Mouse (Mus musculus): ENCODE results near the gene Grid2. TPM values are rescaled to one million over a fixed set of nuclear protein-coding genes. Genes with fewer than 3 reads are reported as not detected.

Grid2 gene
- polyA plus RNA-seq, 1 experiment = not detected

DNA sequence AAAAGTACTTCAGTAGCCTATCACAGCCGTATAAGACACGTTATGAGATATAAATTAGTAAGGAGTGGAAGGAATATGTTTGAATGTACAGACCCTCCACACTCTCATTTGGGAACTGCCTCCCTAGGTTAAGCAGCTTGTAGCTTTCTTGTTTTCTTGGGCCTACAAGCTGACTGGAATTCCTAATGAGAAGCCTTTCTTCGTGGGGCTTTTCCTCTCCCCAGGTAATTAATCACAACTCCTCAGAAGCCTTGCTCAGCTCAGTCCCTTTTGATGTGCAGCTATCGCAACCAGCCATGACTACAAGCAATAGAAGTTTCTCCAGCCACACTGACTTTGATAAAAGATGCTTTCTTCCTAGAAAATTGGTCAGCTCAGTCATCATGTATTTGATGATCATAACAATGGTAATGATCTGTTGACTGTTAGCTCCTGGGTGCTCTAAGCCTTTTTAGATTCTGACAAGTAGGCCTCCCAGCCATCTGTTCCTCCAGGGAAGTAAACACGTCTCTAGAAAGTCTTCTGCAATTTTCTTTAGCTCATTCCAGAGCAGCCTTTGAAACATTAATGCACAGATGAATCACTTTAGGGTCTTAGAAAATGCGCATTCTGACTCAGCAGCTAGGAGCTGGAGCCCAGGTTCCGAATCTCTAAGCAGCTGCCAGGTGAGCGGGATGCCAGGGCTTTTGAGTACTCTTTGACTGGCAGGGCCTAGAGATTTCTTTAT, 946.9 kb downstream of the Grid2 start:
- TF ChIP-seq TAL1 (IDR thresholded peaks at IDR 0.05; ENCODE audit: low read length) (no peak), GATA1 (IDR thresholded peaks at IDR 0.05; ENCODE audit: low read length) (no peak)
- no peaks in the 10 kb centered on the region; the same call in 1 of the 2 replicates for H3K9me3 ChIP-seq (ENCODE audit: control insufficient read depth, low read length)
- H3K36me3 ChIP-seq (ENCODE audit: control insufficient read depth) = no peaks in the 10 kb centered on the region
- H3K4me1 ChIP-seq (ENCODE audit: control insufficient read depth) = no peaks in the 10 kb centered on the region
- no peaks in the 10 kb centered on the region for H3K27me3 ChIP-seq (ENCODE audit: control insufficient read depth)
- no peak overlapping the region for H3K4me3 ChIP-seq (replicated peaks)

DNA sequence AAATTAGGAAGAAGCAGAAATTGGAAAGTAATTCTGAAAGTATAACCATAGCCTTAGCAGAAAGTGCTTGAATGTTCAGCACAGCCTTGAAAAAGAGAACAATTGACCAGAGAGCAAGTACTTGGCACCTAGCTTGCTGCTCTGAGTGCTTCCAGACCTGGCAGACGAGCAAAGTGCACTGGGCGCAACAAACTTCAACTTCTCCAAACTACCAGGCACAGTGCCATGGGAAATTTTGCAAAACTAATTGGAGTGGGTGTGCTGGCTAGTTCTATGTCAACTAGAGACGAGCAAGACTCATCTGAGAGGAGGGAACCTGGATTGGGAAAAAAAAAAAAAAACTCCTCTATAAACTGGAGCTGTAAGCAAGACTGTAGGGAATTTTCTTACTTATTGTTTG, 980.7 kb downstream of the Grid2 start:
- no peaks in the 10 kb centered on the region for H3K36me3 ChIP-seq (ENCODE audit: control insufficient read depth)
- TF ChIP-seq GATA1 (IDR thresholded peaks at IDR 0.05; ENCODE audit: low read length) (no peak), TAL1 (IDR thresholded peaks at IDR 0.05; ENCODE audit: low read length) (no peak)
- H3K4me3 ChIP-seq (replicated peaks) = no peak overlapping the region
- H3K27me3 ChIP-seq (ENCODE audit: control insufficient read depth) = no peaks in the 10 kb centered on the region
- no peaks in the 10 kb centered on the region for H3K4me1 ChIP-seq (ENCODE audit: control insufficient read depth)
- H3K9me3 ChIP-seq (ENCODE audit: control insufficient read depth, low read length) = no peaks in the 10 kb centered on the region

DNA sequence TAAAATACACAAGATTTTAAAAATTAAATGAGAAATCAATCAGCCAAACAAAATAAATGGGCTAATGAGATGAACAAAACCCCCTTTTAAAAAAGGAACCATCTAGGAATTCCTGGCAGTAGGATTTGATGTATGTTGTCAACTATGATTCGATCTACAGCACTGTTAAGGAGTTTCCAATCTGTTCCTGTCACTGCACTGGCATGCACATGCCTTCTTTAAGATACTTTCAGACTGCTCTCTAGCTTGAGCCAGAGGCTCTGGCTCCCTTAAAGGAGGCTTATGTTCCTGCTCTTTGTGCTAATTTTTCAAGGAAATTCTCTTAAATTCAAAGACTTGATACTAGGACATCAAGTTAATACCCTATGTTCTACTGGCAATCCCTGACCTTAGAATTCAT, 984.9 kb downstream of the Grid2 start:
- H3K4me1 ChIP-seq (ENCODE audit: control insufficient read depth) = no peaks in the 10 kb centered on the region
- H3K9me3 ChIP-seq (ENCODE audit: control insufficient read depth, low read length) = no peaks in the 10 kb centered on the region
- H3K27me3 ChIP-seq (ENCODE audit: control insufficient read depth) = no peaks in the 10 kb centered on the region
- no peak overlapping the region for H3K4me3 ChIP-seq (replicated peaks)
- H3K36me3 ChIP-seq (ENCODE audit: control insufficient read depth) = no peaks in the 10 kb centered on the region
- TF ChIP-seq GATA1 (IDR thresholded peaks at IDR 0.05; ENCODE audit: low read length) (no peak), TAL1 (IDR thresholded peaks at IDR 0.05; ENCODE audit: low read length) (no peak)

DNA sequence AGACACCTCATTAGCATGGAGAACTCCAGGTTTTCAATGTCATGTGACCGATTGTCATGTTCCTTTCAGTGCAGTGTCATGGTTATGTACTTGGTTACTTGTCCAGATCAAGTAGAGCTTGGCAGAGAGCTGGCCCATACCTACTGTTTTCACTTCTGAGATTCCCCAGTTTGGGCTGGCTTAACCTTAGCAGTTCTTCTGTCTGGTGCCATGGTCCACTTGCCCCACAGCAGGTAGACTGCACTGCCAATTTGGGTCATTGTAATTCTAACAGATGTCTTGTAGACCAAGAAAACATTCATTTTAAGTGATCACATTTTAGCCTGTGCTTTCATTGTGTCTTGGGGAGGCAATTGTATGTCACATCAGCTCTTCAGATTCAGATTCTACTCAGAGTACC, 990.3 kb downstream of the Grid2 start:
- Histone ChIP-seq H3K4me1 (ENCODE audit: control insufficient read depth) (no peaks in the 10 kb centered on the region), H3K27me3 (ENCODE audit: control insufficient read depth) (no peaks in the 10 kb centered on the region), H3K9me3 (ENCODE audit: control insufficient read depth, low read length) (no peaks in the 10 kb centered on the region), H3K36me3 (ENCODE audit: control insufficient read depth) (no peaks in the 10 kb centered on the region), H3K4me3 (replicated peaks) (no peak overlapping the region)
- no peak for TF ChIP-seq TAL1 (IDR thresholded peaks at IDR 0.05; ENCODE audit: low read length)
- no peak for TF ChIP-seq GATA1 (IDR thresholded peaks at IDR 0.05; ENCODE audit: low read length)

DNA sequence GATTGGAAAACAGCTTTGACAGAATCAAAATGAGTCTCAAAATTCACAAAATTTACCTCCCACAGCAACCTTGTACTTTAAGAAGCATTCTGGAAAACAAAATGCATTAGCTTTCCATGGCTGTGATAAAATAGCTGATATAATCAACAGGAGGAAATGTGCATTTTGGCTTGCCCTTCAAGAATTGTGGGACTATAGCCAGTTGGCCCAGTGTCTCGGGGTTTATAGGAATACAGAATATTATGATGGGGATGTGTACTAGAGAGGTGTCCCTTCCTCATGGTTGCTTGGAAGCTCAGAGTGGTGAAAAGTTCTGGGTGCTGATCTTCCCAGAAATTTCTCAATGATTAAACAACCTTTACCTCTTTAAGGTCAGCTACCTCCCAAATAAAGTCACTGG, 995.4 kb downstream of the Grid2 start:
- TF ChIP-seq GATA1 (IDR thresholded peaks at IDR 0.05; ENCODE audit: low read length) (no peak), TAL1 (IDR thresholded peaks at IDR 0.05; ENCODE audit: low read length) (no peak)
- no peaks in the 10 kb centered on the region for H3K36me3 ChIP-seq (ENCODE audit: control insufficient read depth)
- no peaks in the 10 kb centered on the region for H3K27me3 ChIP-seq (ENCODE audit: control insufficient read depth)
- no peak overlapping the region for H3K4me3 ChIP-seq (replicated peaks)
- H3K4me1 ChIP-seq (ENCODE audit: control insufficient read depth) = no peaks in the 10 kb centered on the region
- no peaks in the 10 kb centered on the region for H3K9me3 ChIP-seq (ENCODE audit: control insufficient read depth, low read length)

DNA sequence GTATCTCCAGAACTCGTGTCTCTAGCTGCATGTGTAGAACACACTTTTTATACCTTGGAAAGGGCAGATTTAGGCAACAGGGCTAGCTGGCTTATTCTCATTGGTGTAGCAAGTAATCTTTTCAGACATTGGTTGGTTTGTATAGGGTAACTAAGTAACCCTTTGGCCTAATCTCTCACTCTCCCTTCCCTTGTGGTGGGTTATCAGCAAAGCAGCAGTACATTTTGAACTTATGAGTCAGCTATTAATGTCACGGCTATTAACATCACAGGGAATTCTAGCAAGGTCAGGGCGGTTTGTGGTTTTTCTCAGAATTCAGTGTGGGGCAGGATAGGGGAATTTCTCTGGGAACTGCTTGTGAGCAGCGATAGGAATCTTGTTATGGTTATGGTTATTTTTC, 1007.8 kb downstream of the Grid2 start:
- no peaks in the 10 kb centered on the region for H3K4me1 ChIP-seq (ENCODE audit: control insufficient read depth)
- no peaks in the 10 kb centered on the region for H3K27me3 ChIP-seq (ENCODE audit: control insufficient read depth)
- H3K36me3 ChIP-seq (ENCODE audit: control insufficient read depth) = no peaks in the 10 kb centered on the region
- no peak overlapping the region for H3K4me3 ChIP-seq (replicated peaks)
- TF ChIP-seq TAL1 (IDR thresholded peaks at IDR 0.05; ENCODE audit: low read length) (no peak), GATA1 (IDR thresholded peaks at IDR 0.05; ENCODE audit: low read length) (no peak)
- peaks cover 2% of the 10 kb centered on the region; the same call in 1 of the 2 replicates for H3K9me3 ChIP-seq (ENCODE audit: control insufficient read depth, low read length)

GRCm38 (mm10) chr6:64264224-64264623, 1008.5 kb downstream of the Grid2 start:
- Histone ChIP-seq H3K27me3 (ENCODE audit: control insufficient read depth) (no peaks in the 10 kb centered on the region), H3K9me3 (ENCODE audit: control insufficient read depth, low read length) (peaks cover 2% of the 10 kb centered on the region; the same call in 1 of the 2 replicates), H3K36me3 (ENCODE audit: control insufficient read depth) (no peaks in the 10 kb centered on the region), H3K4me3 (replicated peaks) (no peak overlapping the region), H3K4me1 (ENCODE audit: control insufficient read depth) (no peaks in the 10 kb centered on the region)
- TF ChIP-seq GATA1 (IDR thresholded peaks at IDR 0.05; ENCODE audit: low read length) (no peak), TAL1 (IDR thresholded peaks at IDR 0.05; ENCODE audit: low read length) (no peak)

DNA sequence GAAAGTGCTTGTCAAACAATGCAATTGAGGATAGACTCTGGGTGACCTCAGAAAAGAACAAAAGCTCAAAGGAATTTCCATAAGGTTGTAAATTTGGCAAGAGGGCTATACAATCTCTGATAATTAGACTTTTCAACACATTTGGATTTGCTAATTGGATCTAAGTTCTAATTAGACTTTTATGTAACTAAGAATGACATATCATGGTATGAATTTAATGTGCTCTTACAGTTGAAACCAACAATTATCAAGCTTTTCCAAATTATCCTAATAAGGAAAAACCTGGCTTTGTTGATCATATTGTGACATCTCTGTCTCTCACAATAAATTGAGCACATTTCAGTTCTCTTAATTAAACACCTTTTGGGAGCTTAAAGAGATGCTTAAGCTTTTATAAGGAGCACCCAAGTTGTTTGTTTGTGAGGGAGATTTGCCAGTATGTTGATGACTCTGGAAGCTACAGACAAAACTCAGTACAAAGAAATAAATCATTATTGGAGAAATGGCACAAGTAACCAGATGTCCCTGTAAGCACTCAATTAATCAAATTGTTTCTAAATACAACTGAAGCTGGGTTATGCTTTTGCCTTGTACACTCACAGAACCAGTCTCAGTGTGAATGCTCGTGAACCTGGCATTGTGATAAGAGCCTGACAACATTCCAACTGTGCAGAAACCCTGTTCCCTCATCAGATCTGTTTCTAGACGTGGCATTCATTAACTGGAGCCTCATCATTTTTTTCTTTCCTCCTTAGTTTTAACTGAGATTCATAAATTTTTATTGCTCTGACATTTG, 1018.8 kb downstream of the Grid2 start:
- TF ChIP-seq GATA1 (IDR thresholded peaks at IDR 0.05; ENCODE audit: low read length) = no peak
- H3K4me1 ChIP-seq (ENCODE audit: control insufficient read depth) = no peaks in the 10 kb centered on the region
- peaks cover 4% of the 10 kb centered on the region; the same call in 1 of the 2 replicates for H3K9me3 ChIP-seq (ENCODE audit: control insufficient read depth, low read length)
- no peaks in the 10 kb centered on the region for H3K36me3 ChIP-seq (ENCODE audit: control insufficient read depth)
- no peaks in the 10 kb centered on the region for H3K27me3 ChIP-seq (ENCODE audit: control insufficient read depth)
- H3K4me3 ChIP-seq (replicated peaks) = no peak overlapping the region

DNA sequence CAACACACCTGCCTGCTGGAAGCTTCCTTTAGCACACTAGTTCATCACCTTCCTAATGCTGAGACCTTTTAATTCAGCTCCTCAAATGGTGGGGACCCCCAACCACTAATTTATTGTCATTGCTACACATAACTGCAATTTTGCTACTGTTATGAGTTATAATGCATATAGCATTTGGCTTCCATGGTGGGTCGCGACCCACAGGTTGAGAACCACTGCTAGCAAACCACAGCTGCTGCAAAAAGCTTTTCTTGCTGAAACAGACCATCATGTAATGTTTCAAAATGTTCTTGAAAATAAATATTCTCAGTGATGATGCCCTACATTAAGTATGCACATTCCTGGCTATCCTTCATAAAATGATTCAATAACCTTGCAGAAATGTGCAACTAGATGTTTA, 1024.3 kb downstream of the Grid2 start:
- H3K4me3 ChIP-seq (replicated peaks) = no peak overlapping the region
- H3K27me3 ChIP-seq (ENCODE audit: control insufficient read depth) = no peaks in the 10 kb centered on the region
- no peaks in the 10 kb centered on the region for H3K9me3 ChIP-seq (ENCODE audit: control insufficient read depth, low read length)
- H3K4me1 ChIP-seq (ENCODE audit: control insufficient read depth) = no peaks in the 10 kb centered on the region
- TF ChIP-seq GATA1 (IDR thresholded peaks at IDR 0.05; ENCODE audit: low read length) (no peak), TAL1 (IDR thresholded peaks at IDR 0.05; ENCODE audit: low read length) (no peak)
- no peaks in the 10 kb centered on the region for H3K36me3 ChIP-seq (ENCODE audit: control insufficient read depth)

Measured in erythroblast, embryonic 14.5 days (primary cell).